In genomic region chr13:64373695-64374094, GRCm38 (mm10) we compare ENCODE assay signal across 9 mouse cellular contexts. TPM values are rescaled to one million over a fixed set of nuclear protein-coding genes. Genes with fewer than 3 reads are reported as not detected.
DNase-seq lines count a peak whose midpoint lies in the region; ATAC-seq and TF ChIP-seq lines count a peak whose summit lies in the region.
"Had no signal": no experiment of that assay in that cellular context is flagged by ENCODE, and none has a peak within 500 bp of the region (broad histone marks: within the 10 kb centered on the region; RNA-seq: fewer than 3 reads in every experiment).

No protein-coding gene starts in this region.

- TF ChIP-seq POLR2A in bone marrow macrophage, adult 2 months (IDR thresholded peaks at IDR 0.05; ENCODE audit: borderline replicate concordance, low read depth, low read length), result no peak

- H3K27ac ChIP-seq in layer of hippocampus, adult 2 months, result no peak overlapping the region
- H3K27ac ChIP-seq in bone marrow macrophage, adult 2 months (ENCODE audit: insufficient read depth, low read depth, low read length), result peak overlapping the region; percentile 78
- no peak overlapping the region for H3K27ac ChIP-seq in hindbrain, embryonic 16.5 days (ENCODE audit: low read depth, low read length)
- H3K27ac ChIP-seq: limb, embryonic 12.5 days had no signal

- DNase-seq in adrenal gland, adult 2 months, result peak; percentile 50
- no peak for DNase-seq in adrenal gland, adult 18-20 months (ENCODE audit: low spot score in 2 of 2)
- peak; percentile 80 for DNase-seq in layer of hippocampus, adult 9-11 months
- no peak for DNase-seq in layer of hippocampus, adult 2 months (ENCODE audit: low spot score in 2 of 2)
- DNase-seq in kidney, postnatal 36 days, result peak; percentile 49 to 56
- DNase-seq in cerebellum, adult 8-10 months, result no peak

- H3K9ac ChIP-seq in hindbrain, embryonic 16.5 days (ENCODE audit: low read depth, low read length), result no peak overlapping the region
- H3K9ac ChIP-seq: limb, embryonic 12.5 days had no signal

- no peak overlapping the region for H3K4me3 ChIP-seq in layer of hippocampus, adult 2 months
- H3K4me3 ChIP-seq in bone marrow macrophage, adult 2 months (ENCODE audit: insufficient read depth, low read length), result no peak overlapping the region
- H3K4me3 ChIP-seq in hindbrain, embryonic 16.5 days (ENCODE audit: low read length), result no peak overlapping the region
- H3K4me3 ChIP-seq: limb, embryonic 12.5 days had no signal

- H3K4me1 ChIP-seq in bone marrow macrophage, adult 2 months (ENCODE audit: control insufficient read depth, insufficient read depth, low read length), result peaks cover 25% of the 10 kb centered on the region
- peaks cover 6% of the 10 kb centered on the region for H3K4me1 ChIP-seq in hindbrain, embryonic 16.5 days (ENCODE audit: control insufficient read depth, insufficient read depth, low read depth, low read length)

- H3K9me3 ChIP-seq in hindbrain, embryonic 16.5 days (ENCODE audit: control insufficient read depth, low read length), result no peaks in the 10 kb centered on the region
- H3K9me3 ChIP-seq: limb, embryonic 12.5 days had no signal

- no peaks in the 10 kb centered on the region for H3K36me3 ChIP-seq in hindbrain, embryonic 16.5 days (ENCODE audit: control insufficient read depth, insufficient read depth, low read length)

- TF ChIP-seq CTCF in layer of hippocampus, adult 2 months (conservative IDR thresholded peaks at IDR 0.05), result no peak
- TF ChIP-seq CTCF in bone marrow macrophage, adult 2 months (IDR thresholded peaks at IDR 0.05; ENCODE audit: low read depth, low read length), result no peak

- WGBS in hindbrain, embryonic 16.5 days, result 3% methylated on average over 1 of the region's 1 CpGs

- H3K4me2 ChIP-seq in hindbrain, embryonic 16.5 days (ENCODE audit: low read length), result no peak overlapping the region
- H3K4me2 ChIP-seq: limb, embryonic 12.5 days had no signal

- ATAC-seq in hindbrain, embryonic 16.5 days, result no peak

- H3K27me3 ChIP-seq in hindbrain, embryonic 16.5 days (replicated peaks; ENCODE audit: control insufficient read depth, insufficient read depth, low read length), result no peaks in the 10 kb centered on the region
- H3K27me3 ChIP-seq: limb, embryonic 12.5 days had no signal

RNA-seq across cellular contexts. Expression of gene Ctsl, which starts 3.0 kb away (rescaled TPM):
- 100 to 1,000 TPM; 215 to 516 TPM for total RNA-seq in adrenal gland, adult 2 months (2021)
- 61.3 and 81.3 TPM in 2 replicates for polyA plus RNA-seq in adrenal gland, adult 2 months (2012; rRNA removed)
- 100 to 1,000 TPM; 216 to 657 TPM for total RNA-seq in adrenal gland, adult 18-20 months (2021)
- 100 to 1,000 TPM; 111 to 113 TPM for total RNA-seq in layer of hippocampus, adult 2 months (2021)
- 1,731 and 1,752 TPM in 2 replicates for polyA plus RNA-seq in bone marrow macrophage, adult 2 months (2012; ENCODE audit: insufficient read depth, insufficient read length, missing spikeins)
- 185 and 197 TPM in 2 replicates for polyA plus RNA-seq in hindbrain, embryonic 16.5 days (2015; fragmentation: Nextera tagmentation; extraction: Ambion mirVana)

RNA-seq across cellular contexts. Expression of gene Cdk20, which starts 58.4 kb away (rescaled TPM):
- total RNA-seq in adrenal gland, adult 2 months (2021), result 1 to 10 TPM; 2.8 to 4.7 TPM
- 19.1 and 19.8 TPM in 2 replicates for polyA plus RNA-seq in adrenal gland, adult 2 months (2012; rRNA removed)
- total RNA-seq in adrenal gland, adult 18-20 months (2021), result 1 to 10 TPM; 3.2 to 4.4 TPM
- total RNA-seq in layer of hippocampus, adult 2 months (2021), result 10 to 100 TPM; 10.4 to 12.0 TPM
- 46.3 and 47.8 TPM in 2 replicates for polyA plus RNA-seq in bone marrow macrophage, adult 2 months (2012; ENCODE audit: insufficient read depth, insufficient read length, missing spikeins)
- 26.6 and 27.3 TPM in 2 replicates for polyA plus RNA-seq in hindbrain, embryonic 16.5 days (2015; fragmentation: Nextera tagmentation; extraction: Ambion mirVana)

Comparison
In these comparisons a context has a peak if more than half of its experiments do, and no peak if none do; other contexts are left out.
1. DNase-seq: peak in adrenal gland, adult 2 months (single experiment), layer of hippocampus, adult 9-11 months (single experiment) and kidney, postnatal 36 days (2 of 2); none in adrenal gland, adult 18-20 months (0 of 2), layer of hippocampus, adult 2 months (0 of 2) and cerebellum, adult 8-10 months (single experiment).